Comparison of ENCODE assay signal across 15 mouse cellular contexts in the genomic region with DNA sequence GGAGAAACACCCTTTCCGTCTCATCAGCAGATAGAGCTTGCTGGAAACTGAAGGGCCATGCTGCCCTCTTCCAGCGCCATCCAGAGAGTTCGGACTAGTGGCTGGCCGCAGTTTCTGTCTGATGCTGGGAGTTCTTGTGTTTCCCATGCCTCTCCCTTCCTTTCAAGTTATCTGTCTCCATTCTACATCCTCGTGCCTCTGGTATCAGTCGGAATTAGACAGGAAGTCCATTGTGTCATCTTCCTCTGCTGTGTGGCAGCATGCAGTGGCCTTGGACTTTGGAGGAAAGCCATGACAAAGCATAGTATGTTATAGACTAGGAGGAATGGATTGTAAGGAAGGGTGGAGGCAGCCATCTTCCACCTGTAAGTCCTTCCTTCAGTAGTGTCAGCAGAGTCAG.
DNase-seq lines count a peak whose midpoint lies in the region; ATAC-seq and TF ChIP-seq lines count a peak whose summit lies in the region.
"Had no signal": no experiment of that assay in that cellular context is flagged by ENCODE, and none has a peak within 500 bp of the region (broad histone marks: within the 10 kb centered on the region; RNA-seq: fewer than 3 reads in every experiment).

No protein-coding gene starts in this region.

- TF ChIP-seq EP300 in heart, postnatal 0 days (IDR thresholded peaks at IDR 0.05; ENCODE audit: low read depth) = no peak

- H3K4me2 ChIP-seq in heart, postnatal 0 days (ENCODE audit: low read depth, low read length) = peak overlapping the region; percentile 24
- H3K4me2 ChIP-seq in intestine, embryonic 14.5 days (ENCODE audit: low read length) = peak overlapping the region; percentile 18; the same call in 1 of the 2 replicates
- H3K4me2 ChIP-seq in liver, embryonic 15.5 days = no peak overlapping the region
- H3K4me2 ChIP-seq: embryonic facial prominence, embryonic 12.5 days had no signal

- H3K27me3 ChIP-seq in heart, postnatal 0 days (ENCODE audit: control insufficient read depth, insufficient read depth, low read length) = no peaks in the 10 kb centered on the region
- no peaks in the 10 kb centered on the region for H3K27me3 ChIP-seq in intestine, embryonic 14.5 days (replicated peaks; ENCODE audit: control insufficient read depth, insufficient read depth, low read length)
- no peaks in the 10 kb centered on the region; the same call in 1 of the 2 replicates for H3K27me3 ChIP-seq in liver, embryonic 15.5 days
- H3K27me3 ChIP-seq: embryonic facial prominence, embryonic 12.5 days had no signal

- 0 out of 2 replicates have a peak overlapping the region, but pooled peaks have one; percentile 11 for H3K4me3 ChIP-seq in heart, postnatal 0 days (ENCODE audit: low read depth, low read length)
- H3K4me3 ChIP-seq in intestine, embryonic 14.5 days (ENCODE audit: low read depth, low read length) = no peak overlapping the region
- no peak overlapping the region for H3K4me3 ChIP-seq in liver, embryonic 15.5 days (replicated peaks)
- H3K4me3 ChIP-seq: embryonic facial prominence, embryonic 12.5 days; forebrain, embryonic 10.5 days; gastrocnemius, adult 2 months; layer of hippocampus, adult 2 months had no signal

- no peak overlapping the region for H3K9ac ChIP-seq in heart, postnatal 0 days (replicated peaks; ENCODE audit: low read depth, low read length)
- H3K9ac ChIP-seq in intestine, embryonic 14.5 days (ENCODE audit: low read length) = no peak overlapping the region
- no peak overlapping the region for H3K9ac ChIP-seq in liver, embryonic 15.5 days
- H3K9ac ChIP-seq: embryonic facial prominence, embryonic 12.5 days had no signal

- 37% methylated on average over 6 of the region's 6 CpGs for WGBS in heart, postnatal 0 days
- WGBS in intestine, embryonic 14.5 days = 44% methylated on average over 6 of the region's 6 CpGs
- WGBS in liver, embryonic 15.5 days (ENCODE audit: insufficient replicate concordance) = 27% methylated on average over 6 of the region's 6 CpGs

- peak; percentile 25; the same call in 1 of the 2 replicates for ATAC-seq in heart, postnatal 0 days (ENCODE audit: insufficient read depth, low read depth)
- no peak for ATAC-seq in intestine, embryonic 14.5 days (replicated peaks; ENCODE audit: low FRiP score, low TSS enrichment, low read depth)
- peak; percentile 22 for ATAC-seq in liver, embryonic 15.5 days (ENCODE audit: insufficient read depth)

- H3K36me3 ChIP-seq in heart, postnatal 0 days (replicated peaks; ENCODE audit: control insufficient read depth, insufficient read depth, low read length) = no peaks in the 10 kb centered on the region
- H3K36me3 ChIP-seq in intestine, embryonic 14.5 days (ENCODE audit: control insufficient read depth, insufficient read depth, low read length) = no peaks in the 10 kb centered on the region
- H3K36me3 ChIP-seq in liver, embryonic 15.5 days (replicated peaks) = no peaks in the 10 kb centered on the region
- H3K36me3 ChIP-seq: embryonic facial prominence, embryonic 12.5 days; forebrain, embryonic 10.5 days had no signal

- TF ChIP-seq CTCF in heart, postnatal 0 days (IDR thresholded peaks at IDR 0.05; ENCODE audit: low read depth) = no peak

- peaks cover 6% of the 10 kb centered on the region for H3K4me1 ChIP-seq in heart, postnatal 0 days (ENCODE audit: control insufficient read depth, insufficient read depth)
- no peaks in the 10 kb centered on the region for H3K4me1 ChIP-seq in intestine, embryonic 14.5 days (replicated peaks; ENCODE audit: control insufficient read depth, insufficient read depth, low read length)
- H3K4me1 ChIP-seq in liver, embryonic 15.5 days (replicated peaks) = no peaks in the 10 kb centered on the region

- no peaks in the 10 kb centered on the region for H3K9me3 ChIP-seq in heart, postnatal 0 days (replicated peaks; ENCODE audit: control insufficient read depth, low read length)
- no peaks in the 10 kb centered on the region for H3K9me3 ChIP-seq in intestine, embryonic 14.5 days (ENCODE audit: control insufficient read depth, low read length)
- no peaks in the 10 kb centered on the region for H3K9me3 ChIP-seq in liver, embryonic 15.5 days (replicated peaks)
- H3K9me3 ChIP-seq: embryonic facial prominence, embryonic 12.5 days; forebrain, embryonic 10.5 days had no signal

- H3K27ac ChIP-seq in heart, postnatal 0 days (ENCODE audit: low read depth) = no peak overlapping the region
- no peak overlapping the region for H3K27ac ChIP-seq in intestine, embryonic 14.5 days (ENCODE audit: low read depth)
- H3K27ac ChIP-seq in liver, embryonic 15.5 days (replicated peaks) = no peak overlapping the region
- H3K27ac ChIP-seq: embryonic facial prominence, embryonic 12.5 days; forebrain, embryonic 10.5 days; gastrocnemius, adult 2 months; layer of hippocampus, adult 2 months had no signal

- DNase-seq in heart, postnatal 0 days (ENCODE audit: low spot score) = peak; percentile 13
- DNase-seq in heart, adult 8-10 months (ENCODE audit: low spot score) = no peak
- DNase-seq in intestine, embryonic 14.5 days (ENCODE audit: low spot score) = no peak
- peak; percentile 66 for DNase-seq in lung, postnatal 25 days (ENCODE audit: low spot score)
- DNase-seq in cerebellum, postnatal 4 days (ENCODE audit: low spot score in 2 of 2) = no peak
- DNase-seq in cerebellum, postnatal 14 days = no peak
- DNase-seq: cerebellum, adult 9-11 months; gastrocnemius, adult 2 months; kidney, adult 11 months; right cerebral cortex, postnatal 14 days; thymus, postnatal 25 days had no signal

Comparison
In these comparisons a context has a peak if more than half of its experiments do, and no peak if none do; other contexts are left out.
1. DNase-seq: peak in heart, postnatal 0 days (single experiment) and lung, postnatal 25 days (single experiment); none in heart, adult 8-10 months (single experiment), intestine, embryonic 14.5 days (single experiment), cerebellum, postnatal 4 days (0 of 2) and cerebellum, postnatal 14 days (0 of 2).